Mouse (Mus musculus): ENCODE measurements around the gene Slxl1. TPM values are rescaled to one million over a fixed set of nuclear protein-coding genes. Genes with fewer than 3 reads are reported as not detected.
"Not testable (repeated sequence)": the region's sequence is repeated elsewhere in the genome, so short reads cannot be mapped to it uniquely, and the experiment has no call there.

Gene Slxl1
- polyA plus RNA-seq (2015; fragmentation: Nextera tagmentation; extraction: Ambion mirVana) = not detected in 2 replicates

- not testable (repeated sequence) for H3K27me3 ChIP-seq; H3K4me1 ChIP-seq; ATAC-seq (ENCODE audit: insufficient number of reproducible peaks, insufficient read depth, low FRiP score, low TSS enrichment, low read depth); H3K4me2 ChIP-seq; H3K4me3 ChIP-seq; H3K9ac ChIP-seq; H3K27ac ChIP-seq; H3K9me3 ChIP-seq; H3K36me3 ChIP-seq
- WGBS = no CpG with 5 or more reads among the region's 6 CpGs
Observed at GRCm38 (mm10) chrX:55226576-55226975, at the start of gene Slxl1. TSS of gene Slxl1 (plus strand) at chrX:55226876.

Data from embryonic facial prominence, embryonic 13.5 days (tissue).